Mouse (Mus musculus) CH12.LX (cell line): Measurements from ENCODE around the gene Primpol.

Source experiments
- CHD2 ChIP-seq: IDR thresholded peaks from 2 replicates; pipeline ENCODE4 v1.6.1; 2011; ENCODE audit warnings: low read length, improper control_type of control experiment
- CTCF ChIP-seq, 2 experiments: IDR thresholded peaks in 1 of 2; conservative IDR thresholded peaks in 1 of 2; 2 replicates each; pipeline ENCODE4 v1.5.1; 2011 to 2012; ENCODE audit warnings: low read depth in 2 of 2, low read length in 2 of 2, improper control_type of control experiment in 1 of 2, inconsistent platforms in 1 of 2, mild to moderate bottlenecking in 1 of 2, moderate library complexity in 1 of 2
- HCFC1 ChIP-seq: IDR thresholded peaks from 2 replicates; pipeline ENCODE4 v1.6.1; 2012; ENCODE audit warnings: low read depth, mild to moderate bottlenecking, inconsistent platforms, low read length, improper control_type of control experiment
- KAT2A ChIP-seq: IDR thresholded peaks from 2 replicates; pipeline ENCODE4 v1.6.1; 2012; ENCODE audit warnings: low read length, improper control_type of control experiment, inconsistent platforms; ENCODE audit not compliant: insufficient replicate concordance
- MAFK ChIP-seq: IDR thresholded peaks from 2 replicates; pipeline ENCODE4 v1.6.1; 2011; ENCODE audit warnings: low read length, improper control_type of control experiment; ENCODE audit not compliant: insufficient replicate concordance
- MAX ChIP-seq: IDR thresholded peaks from 2 replicates; pipeline ENCODE4 v1.6.1; 2011; ENCODE audit warnings: low read length, improper control_type of control experiment
- MEF2A ChIP-seq: IDR thresholded peaks from 2 replicates; pipeline ENCODE4 v1.6.1; 2014; ENCODE audit warnings: low read depth, mild to moderate bottlenecking, inconsistent platforms, low read length, improper control_type of control experiment, borderline replicate concordance
- POLR2A ChIP-seq: IDR thresholded peaks from 2 replicates; pipeline ENCODE4 v1.6.1; 2011; ENCODE audit warnings: low read depth, mild to moderate bottlenecking, improper control_type of control experiment, low read length
- POLR2AphosphoS2 ChIP-seq: IDR thresholded peaks from 2 replicates; pipeline ENCODE4 v1.6.1; 2011; ENCODE audit warnings: low read depth, low read length, improper control_type of control experiment
- RCOR1 ChIP-seq: conservative IDR thresholded peaks from 2 replicates; pipeline ENCODE4 v1.6.1; 2012; ENCODE audit warnings: low read depth, mild to moderate bottlenecking, inconsistent platforms, low read length, improper control_type of control experiment
- SIN3A ChIP-seq: IDR thresholded peaks from 2 replicates; pipeline ENCODE4 v1.6.1; 2012; ENCODE audit warnings: low read length, improper control_type of control experiment, inconsistent platforms
- TCF12 ChIP-seq: IDR thresholded peaks from 2 replicates; pipeline ENCODE4 v1.6.1; 2014; ENCODE audit warnings: low read depth, mild to moderate bottlenecking, inconsistent platforms, low read length, improper control_type of control experiment
- USF1 ChIP-seq: IDR thresholded peaks from 2 replicates; pipeline ENCODE4 v1.6.1; 2014; ENCODE audit warnings: low read depth, mild to moderate bottlenecking, inconsistent platforms, low read length, improper control_type of control experiment
- ZC3H11A ChIP-seq: IDR thresholded peaks from 2 replicates; pipeline ENCODE4 v1.6.1; 2012; ENCODE audit warnings: low read depth, mild to moderate bottlenecking, inconsistent platforms, low read length, improper control_type of control experiment

GRCm38 (mm10) chr8:46641272-46641671 lies 24.3 kb upstream of the Primpol start:
- TF ChIP-seq POLR2A (no peak), CHD2 (0 out of 2 replicates have a peak, but pooled peaks have one; percentile 28), CTCF (conservative IDR thresholded peaks at IDR 0.05 in 1 of 2, IDR thresholded peaks at IDR 0.05 in 1 of 2; ENCODE audit: low read depth in 2 of 2, low read length in 2 of 2) (no peak), HCFC1 (no peak), MAX (peak; percentile 31; the same call in 1 of the 2 replicates), TCF12 (peak; percentile 84; the same call in 1 of the 2 replicates), SIN3A (no peak), KAT2A (no peak), USF1 (no peak), RCOR1 (peak; percentile 77; the same call in 1 of the 2 replicates), POLR2AphosphoS2 (no peak), ZC3H11A (no peak), MEF2A (no peak; the same call in 1 of the 2 replicates), MAFK (peak; percentile 61; the same call in 1 of the 2 replicates)
